22 mouse cellular contexts compared by ENCODE assay signal in the genomic region with DNA sequence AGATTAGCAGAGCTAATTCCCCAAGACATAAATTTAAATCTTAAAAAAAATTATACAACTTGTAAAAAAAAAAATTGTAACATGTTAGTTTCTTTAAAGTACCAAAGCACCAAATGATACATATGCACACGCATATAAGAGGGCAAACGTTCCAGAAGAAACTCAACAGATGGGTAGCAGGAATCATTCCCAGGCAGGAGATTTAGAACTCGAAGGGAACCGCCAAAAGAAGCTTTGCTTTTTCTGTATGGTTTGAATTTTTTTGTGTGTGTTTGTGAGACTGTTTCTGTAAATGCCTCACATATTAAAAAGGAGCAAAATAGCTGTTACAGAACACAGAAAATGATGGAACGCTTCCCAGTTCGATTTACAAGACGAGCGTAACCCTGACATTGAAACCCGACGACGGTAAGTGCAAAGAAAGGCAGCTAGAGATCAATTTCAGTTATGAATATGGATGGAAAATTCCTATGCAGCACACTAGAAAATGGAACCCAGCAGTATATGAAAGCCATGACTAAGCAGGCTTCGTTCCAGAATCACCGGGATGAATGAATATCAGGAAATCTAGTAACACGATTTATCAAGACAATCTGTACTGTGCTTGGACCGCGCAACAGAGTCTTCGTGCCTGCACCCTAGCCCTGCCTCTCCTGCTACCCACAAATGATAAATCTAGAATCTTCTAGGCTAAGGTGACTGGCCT. TPM values are rescaled to one million over a fixed set of nuclear protein-coding genes. Genes with fewer than 3 reads are reported as not detected.
DNase-seq lines count a peak whose midpoint lies in the region; ATAC-seq lines count a peak whose summit lies in the region.
"Had no signal": no experiment of that assay in that cellular context is flagged by ENCODE, and none has a peak within 500 bp of the region (broad histone marks: within the 10 kb centered on the region; RNA-seq: fewer than 3 reads in every experiment).

No protein-coding gene starts in this region.

- DNase-seq in embryonic facial prominence, embryonic 10.5 days (ENCODE audit: low spot score): no peak
- peak; percentile 43 to 75 for DNase-seq in left cerebral cortex, postnatal 25 days (ENCODE audit: low spot score in 2 of 2)
- DNase-seq in left cerebral cortex, postnatal 10 days (ENCODE audit: extremely low spot score in 1 of 2, low spot score in 2 of 2): no peak
- DNase-seq in brain, embryonic 18.5 days (ENCODE audit: low read depth, low spot score): peak; percentile 59
- peak; percentile 40 to 43 for DNase-seq in right cerebral cortex, postnatal 10 days (ENCODE audit: low spot score in 2 of 2)
- no peak for DNase-seq in cerebellum, adult 9-11 months
- DNase-seq: adrenal gland, adult 8-10 months; gastrocnemius, postnatal 36 days; heart, postnatal 14 days; kidney, adult 9 months; kidney, postnatal 4 days; lung, adult 2 months; lung, postnatal 36 days; thymus, adult 18-20 months had no signal

- H3K36me3 ChIP-seq in embryonic facial prominence, embryonic 12.5 days: no peaks in the 10 kb centered on the region
- H3K36me3 ChIP-seq in embryonic facial prominence, embryonic 10.5 days (replicated peaks): no peaks in the 10 kb centered on the region
- H3K36me3 ChIP-seq in heart, embryonic 12.5 days: no peaks in the 10 kb centered on the region
- H3K36me3 ChIP-seq: heart, embryonic 10.5 days; hindbrain, embryonic 13.5 days; neural tube, embryonic 12.5 days had no signal

- H3K4me1 ChIP-seq in embryonic facial prominence, embryonic 12.5 days: peaks cover 13% of the 10 kb centered on the region; the same call in 1 of the 2 replicates
- H3K4me1 ChIP-seq in embryonic facial prominence, embryonic 10.5 days: peaks cover 9% of the 10 kb centered on the region
- H3K4me1 ChIP-seq in heart, embryonic 12.5 days (replicated peaks): peaks cover 13% of the 10 kb centered on the region
- H3K4me1 ChIP-seq: neural tube, embryonic 12.5 days had no signal

- WGBS in embryonic facial prominence, embryonic 12.5 days: 64% methylated on average over 17 of the region's 17 CpGs
- WGBS in embryonic facial prominence, embryonic 10.5 days: 92% methylated on average over 17 of the region's 17 CpGs
- WGBS in heart, embryonic 12.5 days: 90% methylated on average over 17 of the region's 17 CpGs

- H3K9ac ChIP-seq in embryonic facial prominence, embryonic 12.5 days: no peak overlapping the region
- no peak overlapping the region for H3K9ac ChIP-seq in heart, embryonic 12.5 days
- H3K9ac ChIP-seq: hindbrain, embryonic 13.5 days; neural tube, embryonic 12.5 days had no signal

- H3K27ac ChIP-seq in embryonic facial prominence, embryonic 12.5 days: peak overlapping the region; percentile 36; the same call in 1 of the 2 replicates
- no peak overlapping the region for H3K27ac ChIP-seq in embryonic facial prominence, embryonic 10.5 days (replicated peaks)
- H3K27ac ChIP-seq in heart, embryonic 12.5 days (ENCODE audit: poor library complexity, severe bottlenecking): no peak overlapping the region
- H3K27ac ChIP-seq: heart, embryonic 10.5 days; hindbrain, embryonic 13.5 days; neural tube, embryonic 12.5 days had no signal

- H3K4me3 ChIP-seq in embryonic facial prominence, embryonic 12.5 days: no peak overlapping the region
- H3K4me3 ChIP-seq in embryonic facial prominence, embryonic 10.5 days: no peak overlapping the region
- H3K4me3 ChIP-seq in heart, embryonic 12.5 days: no peak overlapping the region
- H3K4me3 ChIP-seq: heart, embryonic 10.5 days; hindbrain, embryonic 13.5 days; neural tube, embryonic 12.5 days had no signal

- no peaks in the 10 kb centered on the region for H3K9me3 ChIP-seq in embryonic facial prominence, embryonic 12.5 days
- no peaks in the 10 kb centered on the region for H3K9me3 ChIP-seq in embryonic facial prominence, embryonic 10.5 days
- no peaks in the 10 kb centered on the region for H3K9me3 ChIP-seq in heart, embryonic 12.5 days (replicated peaks)
- H3K9me3 ChIP-seq: heart, embryonic 10.5 days; hindbrain, embryonic 13.5 days; neural tube, embryonic 12.5 days had no signal

- intact Hi-C loops in left cerebral cortex, postnatal 25 days (cut with DNase I): no loop called here
- intact Hi-C loops in left cerebral cortex, postnatal 10 days (cut with DNase I): no loop called here

- no peaks in the 10 kb centered on the region for H3K27me3 ChIP-seq in embryonic facial prominence, embryonic 12.5 days
- H3K27me3 ChIP-seq in embryonic facial prominence, embryonic 10.5 days (replicated peaks; ENCODE audit: low read depth, poor library complexity, severe bottlenecking): no peaks in the 10 kb centered on the region
- no peaks in the 10 kb centered on the region for H3K27me3 ChIP-seq in heart, embryonic 12.5 days (replicated peaks)
- H3K27me3 ChIP-seq: CH12.LX; hindbrain, embryonic 13.5 days; neural tube, embryonic 12.5 days had no signal

- ATAC-seq in embryonic facial prominence, embryonic 12.5 days (ENCODE audit: insufficient number of reproducible peaks, insufficient read depth, low FRiP score, low TSS enrichment): no peak
- ATAC-seq in heart, embryonic 12.5 days (ENCODE audit: insufficient number of reproducible peaks, low FRiP score): no peak

- H3K4me2 ChIP-seq in embryonic facial prominence, embryonic 12.5 days (replicated peaks): no peak overlapping the region
- H3K4me2 ChIP-seq in heart, embryonic 12.5 days: no peak overlapping the region
- H3K4me2 ChIP-seq: hindbrain, embryonic 13.5 days; liver, embryonic 11.5 days; neural tube, embryonic 12.5 days had no signal

RNA-seq across cellular contexts. Expression of gene Ccdc42, which starts 44.9 kb away (rescaled TPM):
- 0.40 and 0.41 TPM in 2 replicates for polyA plus RNA-seq in embryonic facial prominence, embryonic 12.5 days (2016; fragmentation: Nextera tagmentation; extraction: Ambion mirVana)
- polyA plus RNA-seq in embryonic facial prominence, embryonic 10.5 days (2016; fragmentation: Nextera tagmentation; extraction: Ambion mirVana): 0.55 and 0.68 TPM in 2 replicates
- total RNA-seq in left cerebral cortex, postnatal 25 days (2021): 1 to 10 TPM; 1.1 to 1.6 TPM
- under 1 TPM; 0.51 to 0.65 TPM for total RNA-seq in left cerebral cortex, postnatal 10 days (2021)
- 0.46 and 0.55 TPM in 2 replicates for polyA plus RNA-seq in heart, embryonic 12.5 days (2016; fragmentation: Nextera tagmentation; extraction: Ambion mirVana)
- total RNA-seq: adrenal gland, adult 8-10 months; CH12.LX; gastrocnemius, postnatal 36 days; heart, postnatal 14 days; monocyte, adult 5-6 weeks had no signal

RNA-seq across cellular contexts. Expression of gene Myh10, which starts 59.6 kb away (rescaled TPM):
- 161 and 169 TPM in 2 replicates for polyA plus RNA-seq in embryonic facial prominence, embryonic 12.5 days (2016; fragmentation: Nextera tagmentation; extraction: Ambion mirVana)
- 161 and 164 TPM in 2 replicates for polyA plus RNA-seq in embryonic facial prominence, embryonic 10.5 days (2016; fragmentation: Nextera tagmentation; extraction: Ambion mirVana)
- 100 to 1,000 TPM; 197 to 215 TPM for total RNA-seq in left cerebral cortex, postnatal 25 days (2021)
- 100 to 1,000 TPM; 210 to 217 TPM for total RNA-seq in left cerebral cortex, postnatal 10 days (2021)
- 219 and 235 TPM in 2 replicates for polyA plus RNA-seq in heart, embryonic 12.5 days (2016; fragmentation: Nextera tagmentation; extraction: Ambion mirVana)

Comparison
In these comparisons a context has a peak if more than half of its experiments do, and no peak if none do; other contexts are left out.
1. DNase-seq: peak in left cerebral cortex, postnatal 25 days (2 of 2), brain, embryonic 18.5 days (single experiment) and right cerebral cortex, postnatal 10 days (2 of 2); none in embryonic facial prominence, embryonic 10.5 days (single experiment), left cerebral cortex, postnatal 10 days (0 of 2) and cerebellum, adult 9-11 months (single experiment).